Mouse (Mus musculus): Measurements from ENCODE around the gene Rpl4. TPM values are rescaled to one million over a fixed set of nuclear protein-coding genes. Genes with fewer than 3 reads are reported as not detected.
"Not testable (repeated sequence)": the region's sequence is repeated elsewhere in the genome, so short reads cannot be mapped to it uniquely, and the experiment has no call there.

Gene Rpl4
- 1,013 and 1,015 TPM in 2 replicates for polyA plus RNA-seq (2012; ENCODE audit: insufficient read depth, insufficient read length, missing spikeins)

GRCm38 (mm10) chr9:64172816-64173665 is at the start of gene Rpl4, which contains the start of gene Zwilch:
Gene Rpl4 (plus strand): TSS chr9:64173375.
Gene Zwilch (minus strand): TSS chr9:64173104.
- peak within 1 kb of the TSS; percentile 71 for H3K4me3 ChIP-seq (ENCODE audit: insufficient read depth, low read length)
- TF ChIP-seq CTCF (IDR thresholded peaks at IDR 0.05; ENCODE audit: low read depth, low read length) (no peak), POLR2A (IDR thresholded peaks at IDR 0.05; ENCODE audit: borderline replicate concordance, low read depth, low read length) (no peak)
- peaks cover 2% of the 10 kb centered on the region for H3K4me1 ChIP-seq (ENCODE audit: control insufficient read depth, insufficient read depth, low read length)
- H3K27ac ChIP-seq (ENCODE audit: insufficient read depth, low read depth, low read length), result peak within 1 kb of the TSS; percentile 87

- not testable (repeated sequence) for H3K4me1 ChIP-seq (ENCODE audit: control insufficient read depth, insufficient read depth, low read length); H3K27ac ChIP-seq (ENCODE audit: insufficient read depth, low read depth, low read length); H3K4me3 ChIP-seq (ENCODE audit: insufficient read depth, low read length)
Measured at GRCm38 (mm10) chr9:64124846-64125245, 48.3 kb upstream of the Rpl4 start.

GRCm38 (mm10) chr9:64125307-64125706 is 47.9 kb upstream of the Rpl4 start:
- no peak overlapping the region for H3K4me3 ChIP-seq (ENCODE audit: insufficient read depth, low read length)

GRCm38 (mm10) chr9:64126121-64126520 is 47.1 kb upstream of the Rpl4 start:
- Histone ChIP-seq H3K27ac (ENCODE audit: insufficient read depth, low read depth, low read length) (no peak overlapping the region), H3K4me3 (ENCODE audit: insufficient read depth, low read length) (no peak overlapping the region), H3K4me1 (ENCODE audit: control insufficient read depth, insufficient read depth, low read length) (no peaks in the 10 kb centered on the region)
- TF ChIP-seq POLR2A (IDR thresholded peaks at IDR 0.05; ENCODE audit: borderline replicate concordance, low read depth, low read length), result no peak
- no peak for TF ChIP-seq CTCF (IDR thresholded peaks at IDR 0.05; ENCODE audit: low read depth, low read length)

More at GRCm38 (mm10) chr9:64125307-64125706, 47.9 kb upstream of the Rpl4 start:
- Histone ChIP-seq H3K4me1 (ENCODE audit: control insufficient read depth, insufficient read depth, low read length) (no peaks in the 10 kb centered on the region), H3K27ac (ENCODE audit: insufficient read depth, low read depth, low read length) (no peak overlapping the region)
- TF ChIP-seq CTCF (IDR thresholded peaks at IDR 0.05; ENCODE audit: low read depth, low read length) (no peak), POLR2A (IDR thresholded peaks at IDR 0.05; ENCODE audit: borderline replicate concordance, low read depth, low read length) (no peak)

- TF ChIP-seq CTCF (IDR thresholded peaks at IDR 0.05; ENCODE audit: low read depth, low read length) (no peak), POLR2A (IDR thresholded peaks at IDR 0.05; ENCODE audit: borderline replicate concordance, low read depth, low read length) (no peak)
Measured at GRCm38 (mm10) chr9:64131623-64132022, 41.6 kb upstream of the Rpl4 start.

GRCm38 (mm10) chr9:64138896-64139295 is 34.3 kb upstream of the Rpl4 start:
- not testable (repeated sequence) for H3K4me3 ChIP-seq (ENCODE audit: insufficient read depth, low read length); H3K27ac ChIP-seq (ENCODE audit: insufficient read depth, low read depth, low read length); H3K4me1 ChIP-seq (ENCODE audit: control insufficient read depth, insufficient read depth, low read length)
- peak; percentile 43 for TF ChIP-seq CTCF (IDR thresholded peaks at IDR 0.05; ENCODE audit: low read depth, low read length)

More at GRCm38 (mm10) chr9:64131623-64132022, 41.6 kb upstream of the Rpl4 start:
- Histone ChIP-seq H3K4me3 (ENCODE audit: insufficient read depth, low read length) (no peak overlapping the region), H3K27ac (ENCODE audit: insufficient read depth, low read depth, low read length) (no peak overlapping the region), H3K4me1 (ENCODE audit: control insufficient read depth, insufficient read depth, low read length) (no peaks in the 10 kb centered on the region)

- Histone ChIP-seq H3K27ac (ENCODE audit: insufficient read depth, low read depth, low read length) (no peak overlapping the region), H3K4me3 (ENCODE audit: insufficient read depth, low read length) (no peak overlapping the region), H3K4me1 (ENCODE audit: control insufficient read depth, insufficient read depth, low read length) (peaks cover 7% of the 10 kb centered on the region)
- no peak for TF ChIP-seq CTCF (IDR thresholded peaks at IDR 0.05; ENCODE audit: low read depth, low read length)
Measured at GRCm38 (mm10) chr9:64139879-64140278, 33.3 kb upstream of the Rpl4 start.

GRCm38 (mm10) chr9:64156641-64157040 is 16.5 kb upstream of the Rpl4 start:
- no peak for TF ChIP-seq CTCF (IDR thresholded peaks at IDR 0.05; ENCODE audit: low read depth, low read length)
- Histone ChIP-seq H3K4me1 (ENCODE audit: control insufficient read depth, insufficient read depth, low read length) (no peaks in the 10 kb centered on the region), H3K4me3 (ENCODE audit: insufficient read depth, low read length) (no peak overlapping the region), H3K27ac (ENCODE audit: insufficient read depth, low read depth, low read length) (no peak overlapping the region)

- TF ChIP-seq CTCF (IDR thresholded peaks at IDR 0.05; ENCODE audit: low read depth, low read length) (no peak), POLR2A (IDR thresholded peaks at IDR 0.05; ENCODE audit: borderline replicate concordance, low read depth, low read length) (no peak)
- H3K27ac ChIP-seq (ENCODE audit: insufficient read depth, low read depth, low read length), result no peak overlapping the region
- H3K4me1 ChIP-seq (ENCODE audit: control insufficient read depth, insufficient read depth, low read length), result no peaks in the 10 kb centered on the region
- no peak overlapping the region for H3K4me3 ChIP-seq (ENCODE audit: insufficient read depth, low read length)
Measured at GRCm38 (mm10) chr9:64160471-64160870, 12.7 kb upstream of the Rpl4 start.

GRCm38 (mm10) chr9:64169967-64170366 is 3.2 kb upstream of the Rpl4 start:
- not testable (repeated sequence) for H3K4me1 ChIP-seq (ENCODE audit: control insufficient read depth, insufficient read depth, low read length); H3K27ac ChIP-seq (ENCODE audit: insufficient read depth, low read depth, low read length); H3K4me3 ChIP-seq (ENCODE audit: insufficient read depth, low read length)

Measured in bone marrow macrophage, adult 2 months (primary cell).